Mouse (Mus musculus) left cerebral cortex, postnatal 4 days (tissue): ENCODE data around the gene Fcho2. TPM values are rescaled to one million over a fixed set of nuclear protein-coding genes. Genes with fewer than 3 reads are reported as not detected.
A peak's percentile ranks its signal among the peaks of the same experiment; 100 is the strongest.

ENCODE experiments used
- DNase-seq: peaks from one replicate; pipeline ENCODE4 v3.0.0-alpha.2; 2022
- intact Hi-C: fragments of 180-260 bp; cut with DNase I; formaldehyde crosslinking; loops from one replicate; pipeline ENCODE4 v1.15.1; 2025
- total RNA-seq, 2 experiments: library from RNA; stranded (reverse); gene quantifications; 2 replicates each; pipeline ENCODE4 v1.2.3; 2021

Gene Fcho2
- total RNA-seq, 2 experiments from 2014 or later: 43.2 to 47.7 TPM

- no peak for DNase-seq
- intact Hi-C loops: no loop called here
Observed at GRCm38 (mm10) chr13:98810143-98810542, 5.1 kb downstream of the Fcho2 start.

DNA sequence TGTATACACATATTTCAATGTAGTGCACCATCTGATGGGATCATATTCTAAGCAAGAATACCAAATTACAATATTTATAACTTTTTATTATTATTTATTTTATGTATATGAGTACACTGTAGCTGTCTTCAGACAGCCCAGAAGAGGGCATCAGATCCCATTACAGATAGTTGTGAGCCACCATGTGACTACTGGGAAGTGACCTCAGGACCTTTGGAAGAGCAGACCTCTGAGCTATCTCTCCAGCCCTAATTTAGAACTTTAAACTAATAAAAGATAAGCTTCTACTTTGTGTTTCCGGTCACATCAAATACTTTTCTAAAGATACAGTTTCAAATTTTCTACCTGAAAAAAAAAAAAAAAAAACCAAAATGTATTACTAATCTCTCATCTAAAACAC, 6.2 kb downstream of the Fcho2 start:
- intact Hi-C loops: no loop called here
- DNase-seq: no peak

DNA sequence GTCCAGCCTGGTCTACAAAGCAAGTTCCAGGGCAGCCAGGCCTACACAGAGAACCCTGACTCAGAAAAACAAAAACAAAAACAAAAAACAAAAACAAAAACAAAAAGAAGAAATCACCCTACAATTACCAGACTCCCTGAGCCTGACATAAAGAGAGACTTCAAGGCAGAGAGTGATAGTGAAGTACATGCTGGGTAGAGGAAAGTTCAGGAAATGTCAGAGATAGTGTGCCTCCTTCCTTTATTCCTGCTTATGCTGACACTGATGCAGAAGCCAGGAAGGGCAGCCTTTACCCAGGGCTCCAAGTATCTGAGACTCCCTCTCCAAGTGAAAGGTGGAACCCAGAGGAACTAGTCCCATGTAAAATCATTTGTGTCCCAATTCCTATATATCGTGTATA, 10.8 kb downstream of the Fcho2 start:
- intact Hi-C loops: no loop called here
- no peak for DNase-seq

DNA sequence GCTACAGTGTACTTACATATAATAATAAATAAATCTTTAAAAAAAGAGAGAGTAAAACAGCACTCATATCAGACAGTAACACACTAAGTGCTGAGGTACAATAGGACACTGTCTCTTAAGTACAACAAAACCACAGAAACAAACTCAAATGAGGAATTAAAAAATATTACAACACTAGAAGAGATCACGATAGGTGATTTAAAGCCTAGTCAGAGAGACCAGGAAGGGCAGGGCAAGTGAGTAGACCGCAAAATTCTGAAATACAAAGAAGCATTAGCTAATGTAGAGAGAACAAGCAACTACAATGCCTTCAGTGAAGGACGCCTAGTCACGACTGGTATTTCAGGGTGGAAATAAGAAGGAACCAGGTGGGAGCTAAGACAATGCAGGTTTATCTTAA, 11.6 kb downstream of the Fcho2 start:
- intact Hi-C loops: no loop called here
- DNase-seq: no peak

DNA sequence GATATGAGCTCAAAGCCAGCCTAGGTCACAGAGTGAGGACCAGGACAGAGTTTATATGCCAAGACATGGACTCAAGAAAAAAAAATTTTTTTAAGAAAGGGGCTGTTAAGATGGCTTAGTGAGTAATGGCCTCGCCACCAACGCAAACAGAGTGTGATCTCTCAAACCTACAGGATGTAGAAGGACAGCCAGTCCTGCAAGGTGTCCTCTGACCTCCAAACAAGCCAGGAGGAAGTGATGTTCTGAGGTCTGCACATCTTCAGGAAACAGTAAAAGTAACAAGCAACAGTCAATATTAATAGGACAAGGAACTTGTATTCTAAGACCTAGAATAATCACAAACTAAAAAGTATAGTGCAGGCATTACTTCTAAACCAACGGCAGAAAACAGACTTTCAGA, 12.3 kb downstream of the Fcho2 start:
- intact Hi-C loops: no loop called here

GRCm38 (mm10) chr13:98795511-98795910, 19.7 kb downstream of the Fcho2 start:
- intact Hi-C loops: no loop called here
- no peak for DNase-seq

More for the DNA sequence above, 12.3 kb downstream of the Fcho2 start:
- DNase-seq: no peak

DNA sequence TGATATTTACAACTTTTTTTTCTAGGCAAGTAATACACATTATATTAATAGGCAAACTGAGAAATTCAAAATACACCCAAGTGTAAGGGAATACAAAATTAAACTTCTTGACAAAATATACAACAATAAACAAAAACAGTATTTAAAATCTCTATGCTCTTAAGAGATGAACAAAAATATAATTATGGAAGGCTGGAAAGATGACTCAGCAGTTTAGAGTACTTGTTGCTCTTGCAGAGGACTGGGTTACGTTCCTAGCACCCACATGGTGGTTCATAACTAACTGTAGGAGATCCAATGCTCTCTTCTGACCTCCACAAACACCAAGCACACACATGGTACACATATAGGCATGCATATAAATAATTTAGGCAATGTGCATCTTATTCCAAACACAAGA, 22.4 kb downstream of the Fcho2 start:
- intact Hi-C loops: no loop called here
- no peak for DNase-seq

DNA sequence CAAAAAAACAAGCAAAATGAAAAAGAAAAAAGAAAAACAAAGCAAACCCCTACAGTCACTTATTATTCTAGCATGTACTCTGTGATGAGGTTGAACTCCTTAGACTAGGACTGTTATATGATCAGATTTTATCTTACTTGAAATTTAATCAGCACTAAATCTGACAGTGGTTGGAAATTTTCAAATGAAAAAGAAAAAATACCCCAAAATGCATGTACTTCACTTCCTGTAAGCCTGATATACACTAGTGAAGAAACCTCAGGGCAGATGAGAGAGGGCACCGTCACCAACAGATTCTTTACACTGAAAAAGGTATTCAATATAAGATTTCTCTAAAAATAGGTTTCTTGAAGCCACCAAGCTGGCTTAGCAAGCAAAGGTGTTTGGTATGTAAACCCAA, 23.6 kb downstream of the Fcho2 start:
- intact Hi-C loops: no loop called here
- no peak for DNase-seq

- intact Hi-C loops: no loop called here
- no peak for DNase-seq
Observed at GRCm38 (mm10) chr13:98786970-98787685, 28.1 kb downstream of the Fcho2 start.

- intact Hi-C loops: no loop called here
- DNase-seq: no peak
Observed at GRCm38 (mm10) chr13:98777959-98778358, 37.3 kb downstream of the Fcho2 start.

DNA sequence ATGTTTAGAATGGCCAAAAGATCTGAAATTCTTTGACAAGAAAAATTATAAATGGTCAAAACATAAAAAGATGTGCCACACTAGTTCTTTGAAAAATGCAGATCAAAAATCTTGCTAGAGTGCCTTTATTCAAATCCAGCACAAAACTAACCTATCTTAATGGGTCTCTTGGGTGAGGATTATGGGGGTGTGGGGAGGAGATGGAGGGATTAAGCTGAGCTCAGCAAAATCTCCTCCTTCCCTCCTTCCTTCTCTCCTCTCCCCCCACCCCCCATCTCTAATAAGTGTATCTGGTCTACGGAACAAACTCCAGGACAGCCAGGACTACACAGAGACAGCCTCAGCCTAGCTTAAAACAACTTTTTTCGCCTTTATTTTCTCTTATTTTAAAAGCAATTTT, 43.8 kb downstream of the Fcho2 start:
- no peak for DNase-seq
- intact Hi-C loops: no loop called here

DNA sequence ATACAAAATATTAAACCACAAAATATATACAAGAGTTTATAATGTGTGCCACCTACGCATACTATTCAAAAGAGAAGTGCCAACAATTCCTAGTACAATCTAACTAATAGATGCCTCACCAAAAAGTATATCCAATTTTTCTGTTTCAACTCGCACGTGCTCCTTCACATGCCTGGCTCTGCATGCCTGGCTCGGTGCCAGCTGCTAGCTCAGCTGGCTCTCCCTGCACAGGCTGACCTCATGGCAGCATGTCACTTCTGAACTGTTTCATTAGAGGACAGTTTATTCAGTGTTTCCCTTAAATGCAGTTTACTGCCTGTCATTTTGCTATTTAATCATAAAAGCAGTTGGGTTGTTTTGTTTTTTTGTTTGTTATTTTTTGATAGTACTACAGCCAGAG, 46.9 kb downstream of the Fcho2 start:
- intact Hi-C loops: no loop called here
- peak; percentile 84 for DNase-seq

- no peak for DNase-seq
- intact Hi-C loops: no loop called here
Observed at GRCm38 (mm10) chr13:98761771-98762170, 53.5 kb downstream of the Fcho2 start.

DNA sequence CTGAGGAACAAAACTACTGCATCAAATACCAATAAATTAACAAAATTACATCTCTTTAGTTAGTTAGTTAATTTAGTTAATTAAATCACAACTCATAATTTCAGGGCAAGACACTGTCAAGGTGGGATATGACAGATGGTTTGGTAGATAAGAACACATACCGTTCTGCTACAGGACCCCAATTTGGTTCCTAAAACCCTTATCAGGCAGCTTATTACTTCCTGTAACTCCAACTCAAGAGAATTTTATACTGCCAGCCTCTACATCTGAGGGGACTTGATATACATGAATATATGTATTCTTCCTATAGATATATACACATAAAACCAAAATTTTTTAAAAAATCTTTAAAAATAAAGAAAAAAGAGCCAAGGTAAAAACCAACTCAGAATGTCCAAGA, 59.4 kb downstream of the Fcho2 start:
- intact Hi-C loops: no loop called here
- no peak for DNase-seq

DNA sequence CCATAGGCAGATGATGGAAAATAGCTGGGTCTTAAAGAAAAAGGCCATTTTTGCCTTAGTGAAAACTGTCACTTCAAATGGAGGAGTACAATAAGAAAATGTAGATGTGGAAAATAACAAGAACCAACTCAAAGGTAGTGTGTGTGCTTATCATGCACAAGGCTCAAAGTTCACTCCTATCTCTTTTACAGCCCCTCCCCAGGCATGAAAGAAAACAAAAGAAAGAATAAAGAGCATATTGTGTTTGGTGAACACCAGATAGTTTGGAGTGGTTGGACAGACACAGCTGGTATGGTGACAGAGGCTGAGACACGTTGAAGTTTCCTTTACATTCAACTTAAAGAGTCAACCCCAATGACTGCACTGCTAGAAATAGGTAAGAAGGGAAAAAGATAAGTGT, 70.6 kb downstream of the Fcho2 start:
- DNase-seq: no peak
- intact Hi-C loops: no loop called here

DNA sequence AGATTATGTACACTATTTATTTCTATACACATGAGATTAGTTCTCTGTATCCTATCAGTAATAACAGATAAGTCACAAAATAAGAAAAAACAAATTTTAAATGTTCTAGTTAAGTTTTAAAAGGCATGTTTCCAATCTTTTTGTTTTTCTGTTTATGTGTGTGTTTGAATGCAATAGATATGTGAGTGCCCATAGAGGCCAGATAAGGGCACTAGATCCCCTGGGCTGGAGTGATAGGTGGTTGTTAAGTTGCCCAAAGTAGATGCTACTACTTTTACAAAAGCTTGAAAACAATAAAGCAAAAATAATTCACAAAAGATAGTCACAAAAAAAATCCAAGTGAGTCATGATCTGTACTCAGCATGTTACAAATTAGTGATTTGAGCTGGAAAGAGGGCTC, 71.4 kb downstream of the Fcho2 start:
- intact Hi-C loops: no loop called here
- DNase-seq: no peak

DNA sequence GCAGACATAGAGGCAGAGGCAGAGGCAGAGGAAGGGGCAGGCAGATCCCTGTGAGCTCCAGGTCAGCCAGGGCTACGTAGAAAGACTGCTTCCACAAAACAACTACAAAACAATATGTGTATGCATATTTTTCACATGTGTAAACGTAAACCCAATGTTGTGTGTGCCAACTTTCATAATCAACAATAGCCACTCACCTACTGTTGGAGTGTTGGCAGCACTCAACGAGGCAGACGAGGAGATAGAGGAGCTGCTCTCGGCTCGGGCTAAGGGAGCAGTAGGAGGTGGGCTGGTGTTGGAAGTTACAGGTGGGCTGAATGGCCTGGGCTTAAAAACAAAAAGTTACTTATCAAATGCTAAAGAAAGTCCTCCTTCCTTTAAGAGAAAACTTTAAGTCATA, 72.0 kb downstream of the Fcho2 start:
- intact Hi-C loops: no loop called here
- DNase-seq: no peak

- DNase-seq: no peak
- intact Hi-C loops: no loop called here
Observed at GRCm38 (mm10) chr13:98738213-98738612, 77.0 kb downstream of the Fcho2 start.

- DNase-seq: no peak
- intact Hi-C loops: no loop called here
Observed at GRCm38 (mm10) chr13:98733292-98733691, 82.0 kb downstream of the Fcho2 start.

DNA sequence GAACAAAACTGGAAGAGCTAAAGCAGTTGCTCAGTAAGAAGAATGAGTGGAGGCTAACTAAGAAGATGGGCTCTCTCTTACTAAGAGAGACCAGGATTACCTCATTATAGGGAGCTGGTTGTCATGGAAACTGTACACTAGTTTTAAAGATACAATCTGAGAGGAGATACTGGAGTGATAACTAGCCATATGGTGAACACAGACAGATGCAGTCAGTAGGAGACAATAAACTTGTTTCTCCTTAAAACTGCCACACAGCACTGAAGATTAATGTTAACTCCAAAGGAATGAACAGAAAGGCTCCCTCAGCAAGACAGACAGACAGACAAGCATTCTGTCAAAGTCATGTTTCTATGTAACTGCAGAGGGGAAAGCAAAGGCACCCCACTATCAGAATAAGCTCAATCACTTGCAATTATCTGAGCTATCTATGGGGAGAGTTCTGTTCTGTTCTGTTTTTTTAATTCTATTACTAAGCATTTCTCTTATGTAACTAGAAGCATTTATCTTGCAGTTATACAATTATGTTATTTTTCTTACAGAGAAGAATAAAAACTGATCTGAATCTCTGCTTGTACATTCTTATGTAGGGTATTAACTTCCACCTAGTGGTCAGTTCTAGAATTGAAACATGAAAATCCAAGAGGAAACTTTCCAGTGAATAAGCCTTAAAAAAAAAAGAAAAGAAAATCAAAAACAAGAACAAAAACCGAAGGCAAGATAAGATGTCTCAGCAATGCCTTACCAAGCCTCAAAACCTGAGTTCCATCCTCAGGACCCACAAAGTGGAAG, 85.8 kb downstream of the Fcho2 start:
- no peak for DNase-seq
- intact Hi-C loops: loop anchor here (10.0 kb wide), 1 partner anchor 135 kb away; no protein-coding TSS in a partner anchor

GRCm38 (mm10) chr13:98726494-98726893, 88.8 kb downstream of the Fcho2 start:
- DNase-seq: no peak
- intact Hi-C loops: loop anchor here (10.0 kb wide), 1 partner anchor 132 kb away; no protein-coding TSS in a partner anchor

DNA sequence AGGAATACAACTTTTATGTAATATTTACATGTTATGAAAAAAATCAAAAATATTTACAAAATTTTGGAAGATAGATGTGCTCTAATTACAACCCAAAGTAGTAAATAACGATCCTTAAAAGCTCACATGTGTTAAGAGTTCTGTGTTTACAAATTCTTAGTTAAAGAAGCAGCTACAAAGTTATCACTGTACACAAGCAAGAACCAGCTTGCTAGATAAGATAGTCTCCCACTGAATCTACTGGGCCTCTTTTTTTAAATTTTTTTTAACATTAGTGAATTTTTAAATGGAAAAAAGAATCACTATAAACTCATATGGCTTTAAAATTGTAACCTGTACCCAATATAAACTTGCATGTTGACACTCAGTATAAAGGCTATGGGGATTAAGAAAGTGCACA, 91.8 kb downstream of the Fcho2 start:
- intact Hi-C loops: loop anchor here (10.0 kb wide), 1 partner anchor 129 kb away; no protein-coding TSS in a partner anchor
- no peak for DNase-seq
